Mouse (Mus musculus): ENCODE data around the gene Ccdc110. TPM values are rescaled to one million over a fixed set of nuclear protein-coding genes. Genes with fewer than 3 reads are reported as not detected.
A peak's percentile ranks its signal among the peaks of the same experiment; 100 is the strongest.

The Ccdc110 gene
- total RNA-seq (2021), result not detected
- long read RNA-seq, experiment 1, result 0 reads
- long read RNA-seq, experiment 2, result 0 reads

GRCm38 (mm10) chr8:45934582-45935014 lies at the start of gene Ccdc110:
Gene Ccdc110, plus strand, starts transcription at chr8:45934619.
- peak; percentile 94 to 95 for DNase-seq (ENCODE audit: low spot score in 2 of 2)

GRCm38 (mm10) chr8:45885202-45885685 lies 49.2 kb upstream of the Ccdc110 start, which contains the start of gene Pdlim3:
Gene Pdlim3, plus strand, starts transcription at chr8:45885461.
- no peak for DNase-seq (ENCODE audit: low spot score in 2 of 2)

GRCm38 (mm10) chr8:45885775-45886174 lies 48.6 kb upstream of the Ccdc110 start:
- no peak for DNase-seq (ENCODE audit: low spot score in 2 of 2)

- no peak for DNase-seq (ENCODE audit: low spot score in 2 of 2)
Measured at GRCm38 (mm10) chr8:45889737-45890136, 44.7 kb upstream of the Ccdc110 start.

- DNase-seq (ENCODE audit: low spot score in 2 of 2), result no peak
Measured at GRCm38 (mm10) chr8:45896590-45896989, 37.8 kb upstream of the Ccdc110 start.

- no peak for DNase-seq (ENCODE audit: low spot score in 2 of 2)
Measured at GRCm38 (mm10) chr8:45899783-45900182, 34.6 kb upstream of the Ccdc110 start.

GRCm38 (mm10) chr8:45901626-45902025 lies 32.8 kb upstream of the Ccdc110 start:
- DNase-seq (ENCODE audit: low spot score in 2 of 2), result no peak

GRCm38 (mm10) chr8:45903659-45904058 lies 30.8 kb upstream of the Ccdc110 start:
- DNase-seq (ENCODE audit: low spot score in 2 of 2), result no peak

- no peak for DNase-seq (ENCODE audit: low spot score in 2 of 2)
Measured at GRCm38 (mm10) chr8:45905591-45906250, 28.7 kb upstream of the Ccdc110 start.

- DNase-seq (ENCODE audit: low spot score in 2 of 2), result no peak
Measured at GRCm38 (mm10) chr8:45906251-45906619, 28.2 kb upstream of the Ccdc110 start.

- no peak for DNase-seq (ENCODE audit: low spot score in 2 of 2)
Measured at GRCm38 (mm10) chr8:45913707-45914106, 20.7 kb upstream of the Ccdc110 start.

- no peak for DNase-seq (ENCODE audit: low spot score in 2 of 2)
Measured at GRCm38 (mm10) chr8:45916496-45916895, 17.9 kb upstream of the Ccdc110 start.

- no peak for DNase-seq (ENCODE audit: low spot score in 2 of 2)
Measured at GRCm38 (mm10) chr8:45917040-45917679, 17.3 kb upstream of the Ccdc110 start.

GRCm38 (mm10) chr8:45918891-45919290 lies 15.5 kb upstream of the Ccdc110 start:
- DNase-seq (ENCODE audit: low spot score in 2 of 2), result no peak

GRCm38 (mm10) chr8:45920392-45920791 lies 14.0 kb upstream of the Ccdc110 start:
- no peak for DNase-seq (ENCODE audit: low spot score in 2 of 2)

GRCm38 (mm10) chr8:45922116-45922515 lies 12.3 kb upstream of the Ccdc110 start:
- no peak for DNase-seq (ENCODE audit: low spot score in 2 of 2)

GRCm38 (mm10) chr8:45936986-45937385 lies 2.6 kb downstream of the Ccdc110 start:
- no peak for DNase-seq (ENCODE audit: low spot score in 2 of 2)

GRCm38 (mm10) chr8:45946283-45946682 lies 11.9 kb downstream of the Ccdc110 start:
- DNase-seq (ENCODE audit: low spot score in 2 of 2), result no peak

- no peak for DNase-seq (ENCODE audit: low spot score in 2 of 2)
Measured at GRCm38 (mm10) chr8:45950622-45951021, 16.2 kb downstream of the Ccdc110 start.

- no peak for DNase-seq (ENCODE audit: low spot score in 2 of 2)
Measured at GRCm38 (mm10) chr8:45970894-45971293, 36.5 kb downstream of the Ccdc110 start.

- no peak for DNase-seq (ENCODE audit: low spot score in 2 of 2)
Measured at GRCm38 (mm10) chr8:45973988-45974505, 39.6 kb downstream of the Ccdc110 start.

- peak; percentile 91 to 92 for DNase-seq (ENCODE audit: low spot score in 2 of 2)
Measured at GRCm38 (mm10) chr8:45975126-45975836, 40.9 kb downstream of the Ccdc110 start, which contains the start of the genes 1700029J07Rik and Ufsp2. Gene 1700029J07Rik, minus strand, starts transcription at chr8:45975252. Gene Ufsp2, plus strand, starts transcription at chr8:45975528.

Measured in adrenal gland, postnatal 4 days (tissue).